Mouse (Mus musculus): Measurements from ENCODE around the gene Taldo1. TPM values are rescaled to one million over a fixed set of nuclear protein-coding genes. Genes with fewer than 3 reads are reported as not detected.

The Taldo1 gene
- polyA plus RNA-seq, 1 experiment from 2014 or later, result 378 TPM

- WGBS, result under 1% methylated on average over 56 of the region's 56 CpGs
- Histone ChIP-seq H3K4me2 (replicated peaks) (peak within 1 kb of the TSS; percentile 87), H3K27ac (replicated peaks) (peak within 1 kb of the TSS; percentile 82), H3K36me3 (peaks cover 4% of the 10 kb centered on the region; the same call in 1 of the 2 replicates), H3K9ac (replicated peaks) (peak within 1 kb of the TSS; percentile 91), H3K4me1 (peaks cover 23% of the 10 kb centered on the region), H3K27me3 (no peaks in the 10 kb centered on the region), H3K9me3 (no peaks in the 10 kb centered on the region), H3K4me3 (peak within 1 kb of the TSS; percentile 68)
- peak; percentile 90 for ATAC-seq (replicated peaks)
Observed at GRCm38 (mm10) chr7:141413809-141414584, 22.0 kb downstream of the Taldo1 start, which contains the start of gene Gatd1. TSS of gene Gatd1 (minus strand) at chr7:141414136.

- no peak for ATAC-seq (replicated peaks)
- Histone ChIP-seq H3K27me3 (no peaks in the 10 kb centered on the region), H3K9ac (replicated peaks) (no peak overlapping the region), H3K9me3 (no peaks in the 10 kb centered on the region), H3K4me2 (replicated peaks) (no peak overlapping the region), H3K36me3 (no peaks in the 10 kb centered on the region), H3K4me1 (peaks cover 18% of the 10 kb centered on the region), H3K27ac (replicated peaks) (no peak overlapping the region), H3K4me3 (no peak overlapping the region)
- 82% methylated on average over 6 of the region's 6 CpGs for WGBS
Observed at GRCm38 (mm10) chr7:141416144-141416841, 24.3 kb downstream of the Taldo1 start.

- Histone ChIP-seq H3K27ac (replicated peaks) (no peak overlapping the region), H3K9ac (replicated peaks) (no peak overlapping the region)
Observed at GRCm38 (mm10) chr7:141417731-141418681, 26.0 kb downstream of the Taldo1 start.

GRCm38 (mm10) chr7:141418970-141419369, 27.0 kb downstream of the Taldo1 start:
- no peak overlapping the region for H3K4me3 ChIP-seq
- WGBS, result 65% methylated on average over 7 of the region's 7 CpGs
- no peak for ATAC-seq (replicated peaks)
- no peak overlapping the region for H3K9ac ChIP-seq (replicated peaks)
- H3K9me3 ChIP-seq, result no peaks in the 10 kb centered on the region
- no peak overlapping the region for H3K27ac ChIP-seq (replicated peaks)
- H3K4me2 ChIP-seq (replicated peaks), result no peak overlapping the region
- no peaks in the 10 kb centered on the region for H3K36me3 ChIP-seq
- H3K4me1 ChIP-seq, result peaks cover 10% of the 10 kb centered on the region
- H3K27me3 ChIP-seq, result no peaks in the 10 kb centered on the region

More at GRCm38 (mm10) chr7:141417731-141418681, 26.0 kb downstream of the Taldo1 start:
- 76% methylated on average over 8 of the region's 8 CpGs for WGBS
- peaks cover 15% of the 10 kb centered on the region for H3K4me1 ChIP-seq
- ATAC-seq (replicated peaks), result no peak
- H3K36me3 ChIP-seq, result no peaks in the 10 kb centered on the region
- H3K27me3 ChIP-seq, result no peaks in the 10 kb centered on the region
- no peak overlapping the region for H3K4me2 ChIP-seq (replicated peaks)
- H3K9me3 ChIP-seq, result no peaks in the 10 kb centered on the region
- no peak overlapping the region for H3K4me3 ChIP-seq

- no peaks in the 10 kb centered on the region for H3K9me3 ChIP-seq
- 87% methylated on average over 9 of the region's 9 CpGs for WGBS
- H3K36me3 ChIP-seq, result no peaks in the 10 kb centered on the region
- no peak overlapping the region for H3K4me2 ChIP-seq (replicated peaks)
- H3K27ac ChIP-seq (replicated peaks), result no peak overlapping the region
- no peaks in the 10 kb centered on the region for H3K27me3 ChIP-seq
- H3K4me3 ChIP-seq, result no peak overlapping the region
- peaks cover 4% of the 10 kb centered on the region; the same call in 1 of the 2 replicates for H3K4me1 ChIP-seq
- ATAC-seq (replicated peaks), result no peak
- no peak overlapping the region for H3K9ac ChIP-seq (replicated peaks)
Observed at GRCm38 (mm10) chr7:141420030-141420702, 28.2 kb downstream of the Taldo1 start.

- Histone ChIP-seq H3K4me3 (no peak overlapping the region), H3K9me3 (no peaks in the 10 kb centered on the region), H3K27ac (replicated peaks) (no peak overlapping the region), H3K27me3 (no peaks in the 10 kb centered on the region), H3K4me1 (peaks cover 10% of the 10 kb centered on the region), H3K4me2 (replicated peaks) (no peak overlapping the region), H3K9ac (replicated peaks) (no peak overlapping the region), H3K36me3 (no peaks in the 10 kb centered on the region)
- 73% methylated on average over 4 of the region's 4 CpGs for WGBS
- ATAC-seq (replicated peaks), result no peak
Observed at GRCm38 (mm10) chr7:141423811-141424210, 31.8 kb downstream of the Taldo1 start.

GRCm38 (mm10) chr7:141426948-141427730, 35.1 kb downstream of the Taldo1 start:
- Histone ChIP-seq H3K4me3 (no peak overlapping the region), H3K36me3 (peaks cover 22% of the 10 kb centered on the region), H3K9ac (replicated peaks) (no peak overlapping the region), H3K27me3 (no peaks in the 10 kb centered on the region), H3K4me1 (peaks cover 21% of the 10 kb centered on the region), H3K27ac (replicated peaks) (no peak overlapping the region), H3K9me3 (no peaks in the 10 kb centered on the region), H3K4me2 (replicated peaks) (no peak overlapping the region)
- ATAC-seq (replicated peaks), result no peak
- WGBS, result 84% methylated on average over 12 of the region's 12 CpGs

- Histone ChIP-seq H3K4me2 (replicated peaks) (peak overlapping the region; percentile 88), H3K27ac (replicated peaks) (peak overlapping the region; percentile 70), H3K9me3 (no peaks in the 10 kb centered on the region), H3K4me3 (peak overlapping the region; percentile 53), H3K9ac (replicated peaks) (peak overlapping the region; percentile 71), H3K4me1 (peaks cover 35% of the 10 kb centered on the region), H3K27me3 (no peaks in the 10 kb centered on the region), H3K36me3 (peaks cover 22% of the 10 kb centered on the region)
- WGBS, result 44% methylated on average over 5 of the region's 5 CpGs
- 0 out of 2 replicates have a peak, but pooled peaks have one; percentile 3 for ATAC-seq (replicated peaks)
Observed at GRCm38 (mm10) chr7:141428701-141429100, 36.7 kb downstream of the Taldo1 start.

- H3K4me1 ChIP-seq, result peaks cover 40% of the 10 kb centered on the region
- ATAC-seq (replicated peaks), result peak; percentile 83
- 4% methylated on average over 19 of the region's 19 CpGs for WGBS
- no peaks in the 10 kb centered on the region for H3K27me3 ChIP-seq
- no peaks in the 10 kb centered on the region for H3K9me3 ChIP-seq
- peak within 1 kb of the TSS; percentile 70 for H3K27ac ChIP-seq (replicated peaks)
- peaks cover 22% of the 10 kb centered on the region for H3K36me3 ChIP-seq
- peak within 1 kb of the TSS; percentile 88 for H3K4me2 ChIP-seq (replicated peaks)
- H3K4me3 ChIP-seq, result peak within 1 kb of the TSS; percentile 53
- H3K9ac ChIP-seq (replicated peaks), result peak within 1 kb of the TSS; percentile 71
Observed at GRCm38 (mm10) chr7:141429310-141429709, 37.3 kb downstream of the Taldo1 start, which contains the start of gene Cend1. TSS of gene Cend1 (minus strand) at chr7:141429491.

GRCm38 (mm10) chr7:141429840-141430584, 38.0 kb downstream of the Taldo1 start:
- H3K36me3 ChIP-seq, result peaks cover 22% of the 10 kb centered on the region
- peaks cover 46% of the 10 kb centered on the region for H3K4me1 ChIP-seq
- peak overlapping the region; percentile 53 for H3K4me3 ChIP-seq
- ATAC-seq (replicated peaks), result no peak
- H3K9me3 ChIP-seq, result no peaks in the 10 kb centered on the region
- no peaks in the 10 kb centered on the region for H3K27me3 ChIP-seq
- peak overlapping the region; percentile 71; the same call in 1 of the 2 replicates for H3K9ac ChIP-seq (replicated peaks)
- peak overlapping the region; percentile 88 for H3K4me2 ChIP-seq (replicated peaks)
- peak overlapping the region; percentile 70 for H3K27ac ChIP-seq (replicated peaks)
- 62% methylated on average over 9 of the region's 9 CpGs for WGBS
